Mouse (Mus musculus) forebrain, embryonic 14.5 days (tissue): Measurements from ENCODE around the gene Gak. TPM values are rescaled to one million over a fixed set of nuclear protein-coding genes. Genes with fewer than 3 reads are reported as not detected.
A peak's percentile ranks its signal among the peaks of the same experiment; 100 is the strongest.

Source experiments
- ATAC-seq: fragments of 200-750 bp; cut with Nextera tagmentation; 2 replicates; pipeline ENCODE4 v1.8.0; 2017; ENCODE audit warnings: mild to moderate bottlenecking, moderate library complexity
- DNase-seq: peaks from one replicate; pipeline ENCODE4 v3.0.0-alpha.2; 2015; ENCODE audit warnings: low spot score
- H3K27ac ChIP-seq: fragments of 300-500 bp; sonication (generic); 2 replicates; pipeline ENCODE4 v1.5.1; 2014; ENCODE audit warnings: low read depth, mild to moderate bottlenecking, control low read depth, low read length, moderate library complexity
- H3K27me3 ChIP-seq: fragments of 300-500 bp; sonication (generic); replicated peaks from 2 replicates; pipeline ENCODE4 v1.6.1; 2014; ENCODE audit warnings: low read length, control low read depth, mixed read lengths; ENCODE audit not compliant: control insufficient read depth, insufficient read depth
- H3K36me3 ChIP-seq: fragments of 300-500 bp; sonication (generic); 2 replicates; pipeline ENCODE4 v1.6.1; 2014; ENCODE audit warnings: low read length, control low read depth; ENCODE audit not compliant: control insufficient read depth, insufficient read depth
- H3K4me1 ChIP-seq: fragments of 300-500 bp; sonication (generic); 2 replicates; pipeline ENCODE4 v1.6.1; 2014; ENCODE audit warnings: antibody characterized with exemption, low read length, control low read depth; ENCODE audit not compliant: control insufficient read depth, insufficient read depth
- H3K4me2 ChIP-seq: fragments of 300-500 bp; sonication (generic); 2 replicates; pipeline ENCODE4 v1.6.1; 2014; ENCODE audit warnings: mild to moderate bottlenecking, control low read depth, low read length
- H3K4me3 ChIP-seq: fragments of 300-500 bp; sonication (generic); 2 replicates; pipeline ENCODE4 v1.5.1; 2014; ENCODE audit warnings: low read depth, low read length, control low read depth
- H3K9ac ChIP-seq: fragments of 300-500 bp; sonication (generic); 2 replicates; pipeline ENCODE4 v1.6.1; 2014; ENCODE audit warnings: mild to moderate bottlenecking, low read length, control low read depth, moderate library complexity
- H3K9me3 ChIP-seq: fragments of 300-500 bp; sonication (generic); replicated peaks from 2 replicates; pipeline ENCODE4 v1.6.1; 2016; ENCODE audit warnings: low read length, control low read depth, mixed read lengths; ENCODE audit not compliant: control insufficient read depth
- WGBS: fragments of 180-500 bp; shearing (Covaris S2); extraction: QIAGEN DNeasy Blood & Tissue Kit; methylation state at CpG from one replicate; pipeline ENCODE4 v1.1.7; 2014; 5-methylcytosine and 5-hydroxymethylcytosine counted together
- polyA plus RNA-seq: library from polyadenylated mRNA; unstranded; fragments of >200 nt; fragmentation: Nextera tagmentation; extraction: Ambion mirVana; gene quantifications from 2 replicates; pipeline ENCODE4 v1.2.1, GENCODE M21; 2014

Gene Gak
- polyA plus RNA-seq, 1 experiment from 2014 or later, result 45.5 TPM

DNA sequence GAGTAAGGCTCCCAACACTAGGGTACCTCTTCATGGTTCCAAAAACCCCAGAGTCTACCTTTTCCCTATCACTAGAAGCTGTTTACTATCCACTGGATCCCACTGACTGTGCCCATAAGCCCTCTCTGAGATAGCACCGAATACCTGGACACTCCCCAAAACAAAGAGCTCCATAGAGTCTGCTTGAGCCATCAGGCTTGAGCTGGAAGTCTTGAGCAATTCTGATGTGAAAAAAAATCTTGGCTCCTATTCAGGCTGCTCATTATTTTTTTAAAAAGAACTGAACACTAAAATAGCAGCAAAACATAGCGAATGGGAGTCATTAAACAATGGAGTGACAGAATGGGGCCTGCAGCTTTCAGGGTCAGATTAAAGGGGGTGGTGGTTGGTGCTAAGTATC is 62.5 kb downstream of the Gak start:
- WGBS, result 87% methylated on average over 2 of the region's 2 CpGs
- ATAC-seq (no peak), DNase-seq (no peak)
- H3K4me1 ChIP-seq, result no peaks in the 10 kb centered on the region
- H3K9ac ChIP-seq, result no peak overlapping the region
- no peak overlapping the region for H3K4me3 ChIP-seq
- H3K4me2 ChIP-seq, result no peak overlapping the region
- H3K36me3 ChIP-seq, result peaks cover 53% of the 10 kb centered on the region
- no peaks in the 10 kb centered on the region for H3K9me3 ChIP-seq
- no peak overlapping the region for H3K27ac ChIP-seq
- H3K27me3 ChIP-seq, result no peaks in the 10 kb centered on the region

DNA sequence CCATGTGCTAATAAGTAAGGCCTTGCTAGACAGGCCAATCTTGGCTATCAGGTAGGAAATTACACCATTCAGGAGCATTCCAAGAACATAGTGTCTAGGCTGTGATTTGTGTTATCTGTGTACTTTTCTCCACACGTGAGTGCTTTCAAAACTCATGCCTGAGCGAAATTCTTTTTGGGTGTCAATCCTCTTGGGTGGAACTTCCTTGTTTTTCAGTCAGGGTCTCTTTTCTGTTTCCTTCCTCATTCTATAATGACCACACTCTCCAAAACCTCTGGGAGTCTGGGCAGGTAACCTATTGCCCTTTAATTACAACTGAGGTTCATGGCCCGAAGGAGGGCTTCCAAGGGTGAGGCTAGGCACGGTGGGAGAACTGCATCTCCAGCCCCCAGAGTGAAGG is 63.0 kb downstream of the Gak start:
- Histone ChIP-seq H3K9ac (no peak overlapping the region), H3K27ac (no peak overlapping the region), H3K4me2 (no peak overlapping the region), H3K4me3 (no peak overlapping the region), H3K9me3 (no peaks in the 10 kb centered on the region), H3K4me1 (no peaks in the 10 kb centered on the region), H3K27me3 (no peaks in the 10 kb centered on the region), H3K36me3 (peaks cover 48% of the 10 kb centered on the region)
- WGBS, result 97% methylated on average over 4 of the region's 4 CpGs
- ATAC-seq (no peak), DNase-seq (no peak)

DNA sequence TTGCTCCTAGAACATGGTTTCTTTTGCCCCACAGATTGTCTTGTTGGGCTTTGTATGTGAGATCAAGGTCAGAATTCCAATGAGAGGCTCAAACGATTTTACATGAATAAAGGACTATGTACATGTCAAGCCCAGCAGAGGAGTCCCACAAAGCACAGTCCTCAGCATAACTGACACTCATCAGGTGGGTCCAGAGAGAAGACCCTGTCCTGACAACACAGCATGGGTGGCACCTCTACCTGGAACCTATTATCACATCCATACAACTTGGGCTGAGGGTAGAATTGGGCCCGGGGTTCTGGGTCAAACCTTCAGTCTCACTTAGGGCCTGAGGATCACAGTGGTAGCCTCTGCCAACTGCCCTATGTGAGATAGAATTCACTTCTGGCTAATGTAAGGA is 64.2 kb downstream of the Gak start:
- peaks cover 36% of the 10 kb centered on the region for H3K36me3 ChIP-seq
- no peaks in the 10 kb centered on the region for H3K4me1 ChIP-seq

DNA sequence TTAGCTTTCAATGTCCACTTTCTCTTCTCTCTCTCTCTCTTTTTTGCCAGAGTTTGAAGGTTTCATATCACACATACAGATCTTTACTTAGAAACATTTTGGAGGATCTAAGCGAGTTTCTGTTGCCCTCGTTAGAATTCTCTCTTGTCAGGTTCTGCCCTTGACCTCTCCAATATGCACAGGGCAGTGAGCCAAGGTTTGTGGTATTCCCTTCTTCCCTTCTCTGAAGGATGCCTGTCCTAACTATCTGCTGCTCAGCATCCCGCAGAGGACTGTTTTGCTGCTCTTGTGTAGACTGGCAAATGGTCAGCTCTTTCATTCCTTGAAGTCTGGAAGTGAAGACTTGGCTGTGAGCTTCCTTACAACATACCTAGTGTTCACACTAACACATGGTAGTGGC is 65.2 kb downstream of the Gak start:
- ATAC-seq (no peak), DNase-seq (no peak)
- Histone ChIP-seq H3K27ac (no peak overlapping the region), H3K27me3 (no peaks in the 10 kb centered on the region), H3K9ac (no peak overlapping the region), H3K36me3 (peaks cover 26% of the 10 kb centered on the region), H3K9me3 (no peaks in the 10 kb centered on the region), H3K4me3 (no peak overlapping the region), H3K4me2 (no peak overlapping the region), H3K4me1 (no peaks in the 10 kb centered on the region)
- WGBS, result 89% methylated on average over 3 of the region's 3 CpGs

More for the DNA sequence above, 64.2 kb downstream of the Gak start:
- ATAC-seq, result no peak
- Histone ChIP-seq H3K9ac (no peak overlapping the region), H3K4me3 (no peak overlapping the region), H3K4me2 (no peak overlapping the region), H3K27ac (no peak overlapping the region), H3K9me3 (no peaks in the 10 kb centered on the region), H3K27me3 (no peaks in the 10 kb centered on the region)
- no peak for DNase-seq
- 91% methylated on average over 2 of the region's 2 CpGs for WGBS

DNA sequence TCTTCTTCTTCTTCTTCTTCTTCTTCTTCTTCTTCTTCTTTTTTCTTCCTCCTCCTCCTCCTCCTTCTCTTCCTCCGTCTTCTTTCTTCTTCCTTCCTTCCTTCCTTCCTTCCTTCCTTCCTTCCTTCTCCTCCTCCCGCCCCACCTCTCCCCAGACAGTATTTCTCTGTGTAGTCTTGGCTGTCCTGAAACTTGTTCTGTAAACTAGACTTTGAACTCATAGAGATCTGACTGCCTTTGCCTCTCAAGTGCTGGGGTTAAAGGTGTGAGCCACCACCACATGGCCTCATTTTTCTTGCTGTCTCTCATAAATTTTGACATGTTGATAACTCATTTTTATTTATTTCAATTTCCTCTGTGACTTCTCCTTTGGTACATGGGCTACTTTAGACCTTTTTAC is 67.1 kb downstream of the Gak start:
- no peaks in the 10 kb centered on the region for H3K27me3 ChIP-seq
- ATAC-seq, result no peak

DNA sequence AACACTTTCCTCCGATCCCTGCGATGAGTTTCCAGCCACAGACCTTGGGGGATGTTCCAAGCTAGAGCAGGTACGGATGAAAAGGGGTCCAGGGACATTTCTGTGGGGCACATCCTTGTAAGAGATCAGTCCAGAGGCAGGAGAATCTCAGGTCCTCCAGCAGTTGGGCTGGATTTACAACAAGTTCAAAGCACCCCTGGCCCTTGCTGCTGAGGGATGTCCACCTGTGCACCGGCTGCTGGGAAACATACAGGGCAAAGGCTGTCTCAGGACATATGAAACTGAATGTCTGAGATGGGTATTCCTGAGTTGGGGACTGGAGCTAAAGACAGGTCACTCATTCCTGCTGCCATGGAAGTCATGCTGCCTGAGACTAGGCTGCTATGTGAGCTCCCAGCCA is 72.6 kb downstream of the Gak start:
- ATAC-seq (no peak), DNase-seq (no peak)
- 88% methylated on average over 4 of the region's 4 CpGs for WGBS
- Histone ChIP-seq H3K9me3 (no peaks in the 10 kb centered on the region), H3K9ac (no peak overlapping the region), H3K4me3 (no peak overlapping the region), H3K36me3 (no peaks in the 10 kb centered on the region), H3K4me1 (no peaks in the 10 kb centered on the region), H3K27ac (no peak overlapping the region), H3K4me2 (no peak overlapping the region), H3K27me3 (no peaks in the 10 kb centered on the region)

More for the DNA sequence above, 67.1 kb downstream of the Gak start:
- H3K9ac ChIP-seq, result no peak overlapping the region
- H3K4me1 ChIP-seq, result no peaks in the 10 kb centered on the region
- WGBS, result 93% methylated on average over 2 of the region's 2 CpGs
- peaks cover 7% of the 10 kb centered on the region for H3K36me3 ChIP-seq
- no peak for DNase-seq
- no peak overlapping the region for H3K4me2 ChIP-seq
- H3K4me3 ChIP-seq, result no peak overlapping the region
- H3K9me3 ChIP-seq, result no peaks in the 10 kb centered on the region
- H3K27ac ChIP-seq, result no peak overlapping the region

DNA sequence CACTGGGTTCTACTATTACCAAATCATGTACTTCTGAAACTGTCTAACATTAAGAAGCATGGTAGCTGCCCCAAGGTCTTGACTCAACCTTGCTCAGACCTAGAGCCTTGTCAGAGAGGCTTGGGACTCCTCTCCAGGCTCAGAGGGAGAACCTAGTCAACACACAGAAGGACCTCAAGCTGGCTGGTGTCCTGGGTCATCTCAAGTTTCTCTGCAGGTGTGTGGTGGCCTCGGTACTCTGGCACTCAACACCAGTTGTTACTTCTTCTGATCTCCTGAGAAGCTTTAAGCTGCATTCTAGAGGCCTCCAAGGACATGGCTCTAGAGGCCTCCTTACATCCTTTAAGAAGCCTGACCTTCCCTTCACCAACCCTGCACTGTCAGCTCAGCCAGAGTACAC is 75.5 kb downstream of the Gak start:
- DNase-seq (no peak), ATAC-seq (no peak)
- Histone ChIP-seq H3K9ac (no peak overlapping the region), H3K9me3 (no peaks in the 10 kb centered on the region), H3K4me2 (no peak overlapping the region), H3K27ac (no peak overlapping the region), H3K27me3 (0 out of 2 replicates have a peak, but pooled peaks cover 2% of the 10 kb centered on the region), H3K4me1 (no peaks in the 10 kb centered on the region), H3K4me3 (no peak overlapping the region), H3K36me3 (no peaks in the 10 kb centered on the region)
- WGBS, result 81% methylated on average over 1 of the region's 1 CpGs

DNA sequence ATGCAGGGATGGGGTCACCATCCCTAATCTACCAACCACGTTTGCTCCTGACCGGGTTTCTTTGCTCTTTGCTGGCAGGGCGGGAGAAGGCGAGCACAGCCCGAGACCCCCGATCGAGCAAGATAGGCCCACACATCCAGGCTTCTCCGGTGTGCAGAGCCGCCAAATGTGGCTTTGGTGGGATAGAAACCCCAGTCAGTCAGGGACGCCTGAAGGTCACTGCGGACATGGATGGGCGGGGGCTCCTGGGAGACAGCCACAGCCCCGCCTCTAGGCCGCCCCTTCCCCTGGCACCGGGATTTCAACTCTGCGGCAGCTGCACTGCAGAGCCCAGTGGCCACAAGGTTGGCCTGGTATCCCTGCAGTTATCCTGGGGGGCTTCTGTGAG is 79.4 kb downstream of the Gak start:
- Histone ChIP-seq H3K36me3 (no peaks in the 10 kb centered on the region), H3K4me2 (peak overlapping the region; percentile 79), H3K9ac (peak overlapping the region; percentile 63), H3K9me3 (no peaks in the 10 kb centered on the region), H3K27ac (0 out of 2 replicates have a peak overlapping the region, but pooled peaks have one; percentile 0), H3K27me3 (peaks cover 5% of the 10 kb centered on the region; the same call in 1 of the 2 replicates), H3K4me3 (peak overlapping the region; percentile 45), H3K4me1 (no peaks in the 10 kb centered on the region)
- DNase-seq (peak; percentile 27), ATAC-seq (peak; percentile 73)
- under 1% methylated on average over 16 of the region's 16 CpGs for WGBS

DNA sequence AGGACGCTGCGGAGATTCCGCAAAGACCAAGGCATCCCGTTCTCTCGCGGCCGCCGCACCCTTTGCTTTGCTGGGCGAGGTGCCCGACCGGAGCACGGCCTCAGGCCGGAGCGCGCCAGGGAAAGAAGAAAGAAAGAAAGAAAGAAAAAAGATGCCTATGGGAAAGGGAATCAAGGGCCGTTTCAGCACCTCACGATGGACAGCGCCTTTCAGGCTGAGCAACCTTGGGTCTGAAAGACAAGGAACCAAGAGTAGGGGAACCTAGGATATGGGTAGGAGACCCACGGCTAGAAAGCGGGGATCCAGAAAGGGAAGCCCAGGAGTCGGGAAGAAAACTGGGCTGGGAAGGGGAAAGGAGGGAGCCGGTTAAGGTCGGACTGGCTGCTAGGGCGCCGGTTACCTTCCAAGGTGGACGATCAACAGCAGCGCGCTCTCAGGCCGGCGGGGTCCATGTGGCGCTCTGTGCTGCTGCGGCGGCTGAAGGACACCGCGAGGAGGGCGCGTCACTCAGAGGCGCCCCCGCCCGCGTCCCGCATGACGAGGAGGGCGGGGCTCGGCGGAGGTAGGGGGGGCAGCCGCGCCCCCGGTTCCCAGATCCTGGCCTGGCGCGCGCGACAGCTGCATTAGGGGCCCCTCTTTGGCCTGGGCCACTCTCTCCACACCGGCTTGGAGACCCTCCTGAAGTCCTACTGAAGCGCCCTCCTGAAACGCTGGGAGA is 79.9 kb downstream of the Gak start, which contains the start of gene Cplx1:
Gene Cplx1, minus strand, starts transcription at position 536 of the 718 bp plus-strand sequence.
- Histone ChIP-seq H3K9ac (peak within 1 kb of the TSS; percentile 63), H3K4me1 (no peaks in the 10 kb centered on the region), H3K36me3 (no peaks in the 10 kb centered on the region), H3K4me2 (peak within 1 kb of the TSS; percentile 79), H3K4me3 (peak within 1 kb of the TSS; percentile 45), H3K9me3 (no peaks in the 10 kb centered on the region), H3K27me3 (peaks cover 5% of the 10 kb centered on the region; the same call in 1 of the 2 replicates), H3K27ac (0 out of 2 replicates have a peak within 1 kb of the TSS, but pooled peaks have one; percentile 0)
- WGBS, result under 1% methylated on average over 46 of the region's 56 CpGs
- DNase-seq (peak; percentile 71), ATAC-seq (peak; percentile 92)
